Mouse (Mus musculus): ENCODE data around the gene Itm2b. TPM values are rescaled to one million over a fixed set of nuclear protein-coding genes. Genes with fewer than 3 reads are reported as not detected.

Gene Itm2b
- polyA plus RNA-seq, 1 experiment from 2014 or later, result 1,174 TPM

DNA sequence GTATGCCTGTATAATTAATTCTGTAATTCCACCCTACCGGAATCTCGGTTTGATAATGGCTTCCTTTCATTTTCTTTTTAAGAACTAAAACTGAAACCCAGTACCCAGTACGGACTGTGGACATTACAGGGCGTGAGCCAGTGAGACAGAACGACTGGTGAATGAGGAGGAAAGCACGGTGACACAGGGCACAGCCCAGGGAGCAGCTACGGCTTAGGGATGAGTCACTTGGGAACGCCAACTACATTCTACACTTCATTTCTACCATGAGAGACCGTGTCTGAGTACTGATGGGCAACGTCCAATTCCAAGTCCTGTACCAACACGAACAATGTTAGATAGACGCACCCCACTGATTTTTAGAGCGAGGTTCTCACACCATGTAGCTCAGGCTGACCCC is 16.1 kb downstream of the Itm2b start:
- WGBS, result 88% methylated on average over 13 of the region's 13 CpGs
- H3K4me3 ChIP-seq (replicated peaks), result no peak overlapping the region
- H3K4me1 ChIP-seq, result peaks cover 27% of the 10 kb centered on the region
- H3K9me3 ChIP-seq (replicated peaks), result no peaks in the 10 kb centered on the region
- ATAC-seq (ENCODE audit: insufficient number of reproducible peaks, low FRiP score, low TSS enrichment, low read depth), result no peak
- H3K27me3 ChIP-seq, result no peaks in the 10 kb centered on the region
- no peak overlapping the region for H3K9ac ChIP-seq
- peaks cover 45% of the 10 kb centered on the region for H3K36me3 ChIP-seq
- no peak overlapping the region for H3K27ac ChIP-seq (replicated peaks)
- H3K4me2 ChIP-seq (replicated peaks), result no peak overlapping the region

DNA sequence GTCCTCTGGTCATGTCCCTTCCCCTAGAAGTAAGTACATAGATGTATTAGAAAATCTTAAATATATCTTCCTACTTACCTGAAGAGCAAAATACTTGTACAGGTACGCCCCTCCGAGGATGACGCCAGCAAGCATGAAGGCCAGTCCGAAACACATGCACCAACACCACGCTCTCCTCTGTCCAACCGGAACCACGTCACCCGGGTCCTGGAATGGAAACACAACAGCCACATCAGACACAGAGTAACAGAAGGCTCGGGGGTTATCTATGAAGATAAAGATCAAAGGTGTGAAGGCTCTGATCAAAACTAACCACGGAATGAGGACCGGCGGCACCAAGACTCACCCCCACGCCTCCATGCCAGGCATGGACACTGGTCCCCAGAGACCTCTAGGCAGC is 16.9 kb downstream of the Itm2b start:
- no peaks in the 10 kb centered on the region for H3K27me3 ChIP-seq
- 92% methylated on average over 13 of the region's 13 CpGs for WGBS
- no peak overlapping the region for H3K9ac ChIP-seq
- H3K27ac ChIP-seq (replicated peaks), result no peak overlapping the region
- H3K9me3 ChIP-seq (replicated peaks), result no peaks in the 10 kb centered on the region
- no peak overlapping the region for H3K4me2 ChIP-seq (replicated peaks)
- no peak for ATAC-seq (ENCODE audit: insufficient number of reproducible peaks, low FRiP score, low TSS enrichment, low read depth)
- H3K4me1 ChIP-seq, result peaks cover 26% of the 10 kb centered on the region
- no peak overlapping the region for H3K4me3 ChIP-seq (replicated peaks)
- H3K36me3 ChIP-seq, result peaks cover 53% of the 10 kb centered on the region

DNA sequence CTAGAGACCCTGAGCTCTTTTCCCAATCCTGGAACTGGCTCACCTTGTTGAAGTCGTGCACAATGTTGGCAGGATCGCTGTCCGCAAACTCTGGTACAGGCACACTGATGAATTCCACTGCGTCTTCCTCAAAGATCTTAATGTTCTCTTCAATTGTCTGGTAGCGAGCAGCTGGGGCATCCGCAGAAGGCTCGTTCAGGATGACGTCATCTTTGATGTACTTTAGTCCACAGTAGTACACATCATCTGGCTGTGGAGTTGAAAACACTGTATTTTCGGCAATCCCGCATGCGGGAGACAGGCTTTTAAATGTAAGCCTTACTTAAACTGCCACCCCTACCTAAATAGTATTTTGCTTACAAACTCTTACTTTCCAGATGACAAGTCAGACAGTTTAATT is 18.8 kb downstream of the Itm2b start:
- ATAC-seq (ENCODE audit: insufficient number of reproducible peaks, low FRiP score, low TSS enrichment, low read depth), result no peak
- Histone ChIP-seq H3K36me3 (peaks cover 72% of the 10 kb centered on the region), H3K9ac (no peak overlapping the region), H3K27ac (replicated peaks) (no peak overlapping the region), H3K4me3 (replicated peaks) (no peak overlapping the region), H3K4me1 (peaks cover 16% of the 10 kb centered on the region), H3K4me2 (replicated peaks) (no peak overlapping the region), H3K9me3 (replicated peaks) (no peaks in the 10 kb centered on the region), H3K27me3 (no peaks in the 10 kb centered on the region)
- WGBS, result 76% methylated on average over 11 of the region's 11 CpGs

DNA sequence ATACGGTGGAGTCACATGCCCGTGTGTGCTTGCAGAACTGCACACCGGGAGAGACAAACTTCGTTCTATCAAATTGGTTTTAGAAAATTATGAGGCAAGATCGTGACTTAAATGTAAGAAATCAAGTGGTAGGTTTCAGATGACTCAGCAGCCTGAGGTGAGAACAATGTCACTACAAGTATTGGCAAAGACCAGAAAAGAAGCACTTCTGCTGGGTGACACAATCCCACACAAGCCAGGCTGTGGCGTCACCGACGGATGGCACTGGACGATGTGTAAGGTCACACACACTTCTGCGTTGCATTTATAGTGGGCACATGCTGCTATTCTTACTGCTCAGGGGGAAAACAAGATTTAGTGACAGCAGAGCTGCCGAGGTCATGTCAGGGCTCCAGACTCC is 21.3 kb downstream of the Itm2b start:
- Histone ChIP-seq H3K36me3 (peaks cover 95% of the 10 kb centered on the region), H3K4me1 (no peaks in the 10 kb centered on the region), H3K9ac (no peak overlapping the region), H3K27me3 (no peaks in the 10 kb centered on the region), H3K4me3 (replicated peaks) (no peak overlapping the region), H3K9me3 (replicated peaks) (no peaks in the 10 kb centered on the region), H3K4me2 (replicated peaks) (no peak overlapping the region), H3K27ac (replicated peaks) (no peak overlapping the region)
- no peak for ATAC-seq (ENCODE audit: insufficient number of reproducible peaks, low FRiP score, low TSS enrichment, low read depth)
- WGBS, result 93% methylated on average over 11 of the region's 11 CpGs

DNA sequence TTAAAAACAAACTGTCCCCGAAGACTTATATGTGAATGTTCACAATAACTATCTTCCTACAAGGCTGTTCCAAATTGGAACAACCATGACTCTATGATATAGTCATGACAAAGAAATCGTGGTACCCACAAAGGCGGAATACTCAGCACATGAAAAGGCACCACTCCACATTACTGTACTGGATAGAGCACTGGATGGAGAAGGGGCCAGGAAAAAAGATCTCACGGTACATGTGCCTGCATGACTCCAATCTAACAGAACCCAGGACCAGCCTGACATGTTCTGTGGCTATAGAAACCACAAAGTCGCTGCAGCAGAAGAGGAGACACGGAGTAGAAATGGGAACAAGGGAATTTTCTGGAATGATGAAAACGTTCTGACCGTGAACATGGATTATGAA is 30.4 kb downstream of the Itm2b start:
- 76% methylated on average over 8 of the region's 8 CpGs for WGBS
- Histone ChIP-seq H3K9me3 (replicated peaks) (no peaks in the 10 kb centered on the region), H3K4me3 (replicated peaks) (no peak overlapping the region), H3K36me3 (peaks cover 26% of the 10 kb centered on the region), H3K27ac (replicated peaks) (no peak overlapping the region), H3K9ac (no peak overlapping the region), H3K27me3 (no peaks in the 10 kb centered on the region), H3K4me2 (replicated peaks) (no peak overlapping the region), H3K4me1 (no peaks in the 10 kb centered on the region)
- no peak for ATAC-seq (ENCODE audit: insufficient number of reproducible peaks, low FRiP score, low TSS enrichment, low read depth)

DNA sequence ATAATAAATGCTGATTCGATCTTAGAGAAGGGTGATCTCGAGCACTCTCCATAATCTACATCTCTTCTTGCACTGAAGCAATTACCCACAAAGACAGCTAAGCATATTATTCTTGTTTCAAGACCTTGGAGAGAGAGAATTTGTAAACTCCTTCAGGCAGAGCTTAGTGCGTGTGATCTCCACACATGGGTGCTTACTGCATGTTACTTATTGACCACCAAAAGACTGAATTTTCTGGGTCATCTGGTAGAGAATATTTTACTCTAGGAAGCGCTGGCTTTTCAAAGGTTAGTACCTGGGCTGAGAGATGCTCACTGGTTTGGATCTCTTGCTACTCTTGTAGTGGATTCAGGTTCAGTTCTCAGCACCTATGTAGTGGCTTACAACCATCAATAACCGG is 34.0 kb downstream of the Itm2b start:
- no peak overlapping the region for H3K4me2 ChIP-seq (replicated peaks)
- H3K27me3 ChIP-seq, result no peaks in the 10 kb centered on the region
- H3K27ac ChIP-seq (replicated peaks), result no peak overlapping the region
- H3K9me3 ChIP-seq (replicated peaks), result no peaks in the 10 kb centered on the region
- no peak overlapping the region for H3K4me3 ChIP-seq (replicated peaks)
- peaks cover 11% of the 10 kb centered on the region; the same call in 1 of the 2 replicates for H3K4me1 ChIP-seq
- H3K9ac ChIP-seq, result no peak overlapping the region
- H3K36me3 ChIP-seq, result no peaks in the 10 kb centered on the region; the same call in none of the 2 replicates
- ATAC-seq (ENCODE audit: insufficient number of reproducible peaks, low FRiP score, low TSS enrichment, low read depth), result no peak
- WGBS, result 87% methylated on average over 5 of the region's 5 CpGs

DNA sequence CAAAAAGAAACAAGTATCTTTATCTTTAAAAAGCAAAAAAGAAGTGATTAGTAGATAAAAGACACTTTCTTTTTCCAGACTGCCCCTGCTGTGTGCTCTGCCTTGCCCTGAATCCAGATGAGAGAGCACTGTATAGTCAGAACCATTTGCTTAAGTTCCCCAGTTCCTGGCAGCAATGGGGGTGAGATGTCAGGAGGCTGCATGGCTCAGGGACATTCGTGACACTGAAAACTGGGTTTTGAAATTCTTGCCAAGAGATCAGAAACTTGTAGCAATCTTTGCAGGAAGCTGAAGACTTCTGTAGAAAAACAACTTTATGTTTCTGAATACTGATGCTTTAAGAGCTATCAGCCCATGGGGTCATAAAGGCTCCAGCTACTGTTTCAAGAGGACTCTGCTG is 35.1 kb downstream of the Itm2b start:
- no peaks in the 10 kb centered on the region for H3K27me3 ChIP-seq
- H3K36me3 ChIP-seq, result no peaks in the 10 kb centered on the region; the same call in 1 of the 2 replicates
- H3K4me2 ChIP-seq (replicated peaks), result no peak overlapping the region
- no peak overlapping the region for H3K27ac ChIP-seq (replicated peaks)
- no peaks in the 10 kb centered on the region for H3K9me3 ChIP-seq (replicated peaks)
- H3K9ac ChIP-seq, result no peak overlapping the region
- ATAC-seq (ENCODE audit: insufficient number of reproducible peaks, low FRiP score, low TSS enrichment, low read depth), result no peak
- H3K4me3 ChIP-seq (replicated peaks), result no peak overlapping the region
- WGBS, result 54% methylated on average over 1 of the region's 1 CpGs
- H3K4me1 ChIP-seq, result peaks cover 11% of the 10 kb centered on the region; the same call in 1 of the 2 replicates

DNA sequence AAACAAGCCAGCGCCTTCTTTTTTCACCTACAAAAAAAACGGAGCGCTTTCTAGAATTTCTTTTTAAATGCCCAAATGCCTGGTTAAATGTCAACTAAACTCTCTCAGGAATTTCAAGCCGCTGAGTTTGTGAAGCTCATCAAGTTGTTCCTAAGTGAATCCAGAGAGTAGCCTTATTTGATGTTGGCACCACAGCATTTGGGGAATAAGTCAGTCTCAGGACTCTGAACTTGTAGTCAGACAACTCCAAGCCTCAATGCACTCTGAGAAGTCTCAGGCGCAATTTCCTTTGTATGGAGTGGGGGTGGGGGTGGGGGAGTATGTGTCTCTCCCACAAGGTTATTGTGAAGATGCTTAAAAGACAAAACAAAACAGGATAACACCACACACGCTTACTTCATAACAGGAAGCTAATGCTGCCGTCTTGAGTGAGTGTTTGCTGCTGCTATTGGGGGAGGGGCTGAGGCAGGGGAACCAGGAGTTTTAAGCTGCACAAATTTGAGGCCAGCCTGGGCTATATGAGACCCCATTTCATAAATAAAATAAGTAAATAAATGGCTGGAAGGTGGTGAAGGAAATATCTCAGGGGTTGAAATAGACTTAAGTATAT is 35.9 kb downstream of the Itm2b start:
- Histone ChIP-seq H3K36me3 (no peaks in the 10 kb centered on the region), H3K4me2 (replicated peaks) (no peak overlapping the region), H3K9me3 (replicated peaks) (no peaks in the 10 kb centered on the region), H3K27ac (replicated peaks) (no peak overlapping the region), H3K9ac (no peak overlapping the region), H3K4me1 (peaks cover 11% of the 10 kb centered on the region; the same call in 1 of the 2 replicates), H3K27me3 (no peaks in the 10 kb centered on the region), H3K4me3 (replicated peaks) (no peak overlapping the region)
- WGBS, result 28% methylated on average over 7 of the region's 7 CpGs
- ATAC-seq (ENCODE audit: insufficient number of reproducible peaks, low FRiP score, low TSS enrichment, low read depth), result no peak

DNA sequence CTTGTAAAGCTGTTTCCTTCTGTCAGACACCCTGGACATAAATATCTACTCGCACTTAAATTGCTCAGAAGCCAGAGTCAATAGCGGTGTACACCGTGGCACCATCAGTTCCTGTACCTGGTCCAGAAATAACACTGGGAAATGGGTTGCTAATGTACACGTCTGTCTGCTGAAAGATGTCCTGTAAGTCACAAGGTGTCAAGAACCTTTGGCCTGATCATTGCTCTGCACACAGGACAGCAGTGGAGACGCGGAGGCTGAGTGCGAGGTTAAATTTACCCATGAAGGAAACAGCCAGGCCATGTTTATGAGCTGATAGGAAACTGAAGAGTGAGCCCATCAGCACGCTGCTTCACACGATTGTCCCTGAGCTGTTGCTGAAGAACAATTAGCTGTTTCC is 37.8 kb downstream of the Itm2b start:
- ATAC-seq (ENCODE audit: insufficient number of reproducible peaks, low FRiP score, low TSS enrichment, low read depth), result no peak
- WGBS, result 85% methylated on average over 9 of the region's 9 CpGs
- H3K27me3 ChIP-seq, result no peaks in the 10 kb centered on the region
- no peak overlapping the region for H3K9ac ChIP-seq
- H3K27ac ChIP-seq (replicated peaks), result no peak overlapping the region
- no peak overlapping the region for H3K4me3 ChIP-seq (replicated peaks)
- no peak overlapping the region for H3K4me2 ChIP-seq (replicated peaks)
- H3K36me3 ChIP-seq, result no peaks in the 10 kb centered on the region
- H3K9me3 ChIP-seq (replicated peaks), result no peaks in the 10 kb centered on the region
- H3K4me1 ChIP-seq, result peaks cover 11% of the 10 kb centered on the region; the same call in 1 of the 2 replicates

DNA sequence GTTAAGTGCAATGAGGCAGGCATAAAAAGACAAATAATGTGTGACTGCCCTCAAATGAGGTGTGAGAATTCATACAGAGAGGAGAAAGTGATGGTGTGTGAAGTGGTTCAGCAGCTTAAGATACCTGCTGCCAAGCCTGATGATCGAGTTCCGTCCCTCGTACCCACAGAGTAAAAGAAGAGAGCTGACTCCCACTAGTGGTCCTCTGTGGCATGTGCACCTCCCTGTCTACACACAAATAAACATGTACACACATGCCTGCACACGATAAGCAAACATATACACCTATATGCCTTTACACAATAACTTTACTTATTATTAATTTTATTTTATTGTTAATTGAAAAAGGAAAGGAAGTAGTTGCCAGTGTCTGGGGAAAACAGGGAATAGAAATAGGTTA is 39.5 kb downstream of the Itm2b start:
- Histone ChIP-seq H3K9me3 (replicated peaks) (no peaks in the 10 kb centered on the region), H3K4me2 (replicated peaks) (no peak overlapping the region), H3K27ac (replicated peaks) (no peak overlapping the region), H3K36me3 (no peaks in the 10 kb centered on the region), H3K27me3 (no peaks in the 10 kb centered on the region), H3K4me1 (peaks cover 11% of the 10 kb centered on the region; the same call in 1 of the 2 replicates), H3K9ac (no peak overlapping the region), H3K4me3 (replicated peaks) (no peak overlapping the region)
- 87% methylated on average over 4 of the region's 4 CpGs for WGBS
- ATAC-seq (ENCODE audit: insufficient number of reproducible peaks, low FRiP score, low TSS enrichment, low read depth), result no peak

DNA sequence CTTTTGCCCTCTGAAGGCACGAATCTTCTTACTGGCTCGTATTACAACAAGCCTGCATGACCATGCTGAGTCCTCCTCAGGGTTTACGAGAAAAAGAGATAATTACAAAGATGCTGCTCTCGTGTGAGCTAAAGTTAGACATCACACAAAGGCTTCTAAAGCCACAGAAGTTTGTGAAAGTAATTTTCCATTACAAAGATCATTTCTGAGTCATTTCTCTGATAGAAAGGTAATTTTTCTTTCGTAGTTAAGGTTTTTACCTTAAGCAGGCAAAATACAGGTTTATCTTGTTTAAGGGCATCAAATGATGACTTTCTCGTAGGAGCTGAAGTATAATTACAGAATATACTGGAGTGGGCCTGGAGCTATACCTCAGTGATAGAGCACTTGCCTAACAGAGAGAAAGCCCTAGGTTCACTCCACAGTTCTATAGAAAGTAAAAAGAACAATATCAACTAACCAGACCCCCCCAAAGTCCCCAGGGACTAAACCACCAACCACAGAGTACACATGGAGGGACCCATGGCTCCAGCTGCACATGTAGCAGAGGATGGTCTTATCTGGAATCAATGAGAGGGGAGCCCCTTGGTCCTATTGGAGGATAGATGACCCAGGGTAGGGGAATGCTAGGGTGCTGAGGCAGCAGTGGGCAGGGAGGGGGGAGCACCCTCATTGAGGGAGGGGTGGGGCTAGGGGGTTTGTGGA is 44.9 kb downstream of the Itm2b start:
- H3K9me3 ChIP-seq (replicated peaks), result no peaks in the 10 kb centered on the region
- H3K4me3 ChIP-seq (replicated peaks), result no peak overlapping the region
- no peaks in the 10 kb centered on the region for H3K4me1 ChIP-seq
- ATAC-seq (ENCODE audit: insufficient number of reproducible peaks, low FRiP score, low TSS enrichment, low read depth), result no peak
- H3K27ac ChIP-seq (replicated peaks), result no peak overlapping the region
- no peak overlapping the region for H3K4me2 ChIP-seq (replicated peaks)
- H3K27me3 ChIP-seq, result no peaks in the 10 kb centered on the region
- no peak overlapping the region for H3K9ac ChIP-seq
- 39% methylated on average over 6 of the region's 6 CpGs for WGBS
- no peaks in the 10 kb centered on the region for H3K36me3 ChIP-seq

DNA sequence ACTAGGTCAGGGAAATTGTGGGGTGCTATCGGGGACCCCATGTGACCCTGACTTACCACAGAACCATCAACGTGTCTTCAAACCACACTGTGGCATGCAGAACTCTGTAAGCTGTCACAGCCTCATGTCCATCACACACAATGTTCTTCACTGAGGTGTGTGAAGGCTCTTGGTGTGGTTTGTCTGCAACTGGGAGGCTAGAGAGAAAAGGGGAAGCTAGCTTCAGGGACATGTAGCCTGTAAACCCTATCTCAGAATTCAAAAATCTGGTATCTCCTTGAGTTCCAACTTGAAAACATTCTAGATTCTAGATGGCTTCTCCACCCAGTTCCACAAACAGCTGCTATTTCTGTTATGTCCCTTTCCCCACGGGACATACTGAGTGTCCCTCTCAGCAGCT is 45.5 kb downstream of the Itm2b start:
- no peak overlapping the region for H3K4me2 ChIP-seq (replicated peaks)
- no peaks in the 10 kb centered on the region for H3K36me3 ChIP-seq
- 73% methylated on average over 3 of the region's 3 CpGs for WGBS
- H3K4me3 ChIP-seq (replicated peaks), result no peak overlapping the region
- ATAC-seq (ENCODE audit: insufficient number of reproducible peaks, low FRiP score, low TSS enrichment, low read depth), result no peak
- H3K27me3 ChIP-seq, result no peaks in the 10 kb centered on the region
- H3K4me1 ChIP-seq, result no peaks in the 10 kb centered on the region
- no peaks in the 10 kb centered on the region for H3K9me3 ChIP-seq (replicated peaks)
- no peak overlapping the region for H3K9ac ChIP-seq
- H3K27ac ChIP-seq (replicated peaks), result no peak overlapping the region
